Mouse (Mus musculus): ENCODE results near the gene Trappc5.

The Trappc5 gene

DNA sequence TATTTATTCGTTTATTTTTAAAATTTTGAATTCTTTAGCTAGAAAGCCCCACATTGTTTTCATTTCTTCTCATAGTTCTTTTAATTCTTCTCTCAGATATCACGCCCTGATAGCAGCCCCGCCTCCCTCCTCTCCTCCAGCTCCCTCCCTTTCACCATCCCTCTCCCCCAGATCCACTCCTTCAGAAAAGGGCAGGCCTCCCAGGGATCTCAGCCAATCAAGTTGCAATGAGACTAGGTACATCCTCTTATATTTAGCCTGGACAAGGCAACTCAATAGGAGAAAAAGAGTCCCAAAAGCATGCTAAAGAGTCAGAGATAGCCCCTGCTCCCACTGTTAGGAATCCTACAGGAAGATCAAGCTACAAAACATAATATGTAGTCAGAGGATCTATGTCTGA, 1.4 kb upstream of the Trappc5 start:
- intact Hi-C loops (cut with DNase I), result loop anchor here (5.0 to 10.0 kb wide), 2 partner anchors 47 to 510 kb away; partner anchors contain the start of gene Pcp2

DNA sequence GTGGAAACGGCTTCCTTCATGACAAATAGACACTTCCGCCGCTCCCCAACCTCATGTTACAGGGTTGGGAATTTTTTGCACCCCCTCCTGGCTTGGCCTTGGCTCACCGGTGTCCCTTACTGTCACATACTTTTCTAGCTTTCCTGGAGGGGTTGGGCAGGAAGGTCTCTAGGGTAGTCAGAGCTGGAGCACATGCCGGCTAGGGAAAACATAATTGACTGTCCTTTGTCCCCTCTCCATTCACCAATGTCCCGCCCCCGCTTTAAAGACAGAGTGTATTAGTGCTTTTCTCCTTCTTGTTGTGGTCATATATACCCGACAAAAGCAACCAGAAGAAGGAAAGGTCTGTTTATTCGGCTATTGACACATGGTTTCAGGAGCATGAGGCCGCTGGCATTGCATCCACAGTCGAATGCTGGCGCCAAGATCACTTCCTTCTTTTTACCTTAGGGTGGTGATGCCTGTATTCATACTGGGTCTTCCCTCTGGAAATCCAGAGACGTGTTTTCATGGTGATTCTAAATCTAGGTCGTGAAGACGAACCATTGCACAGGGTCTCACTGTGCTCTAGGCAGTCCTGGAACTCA, 987 bp downstream of the Trappc5 start:
- intact Hi-C loops (cut with DNase I), result loop anchor here (10.0 kb wide), 1 partner anchor 512 kb away; no protein-coding TSS in a partner anchor

GRCm38 (mm10) chr8:3678831-3679230, 2.7 kb downstream of the Trappc5 start:
- intact Hi-C loops (cut with DNase I), result loop anchor here (10.0 kb wide), 1 partner anchor 514 kb away; no protein-coding TSS in a partner anchor

DNA sequence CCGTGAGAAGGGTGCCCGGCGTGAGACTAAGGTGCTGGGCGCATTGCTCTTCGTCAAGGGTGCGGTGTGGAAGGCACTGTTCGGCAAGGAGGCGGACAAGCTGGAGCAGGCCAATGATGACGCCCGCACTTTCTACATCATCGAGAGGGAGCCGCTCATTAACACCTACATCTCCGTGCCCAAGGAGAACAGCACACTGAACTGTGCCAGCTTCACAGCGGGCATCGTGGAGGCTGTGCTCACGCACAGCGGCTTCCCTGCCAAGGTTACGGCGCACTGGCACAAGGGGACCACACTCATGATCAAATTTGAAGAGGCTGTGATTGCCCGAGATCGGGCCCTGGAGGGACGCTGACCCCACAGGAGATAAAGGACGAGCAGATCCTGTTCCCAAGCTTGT, 3.1 kb downstream of the Trappc5 start:
- intact Hi-C loops (cut with DNase I), result loop anchor here (10.0 kb wide), 1 partner anchor 514 kb away; no protein-coding TSS in a partner anchor

DNA sequence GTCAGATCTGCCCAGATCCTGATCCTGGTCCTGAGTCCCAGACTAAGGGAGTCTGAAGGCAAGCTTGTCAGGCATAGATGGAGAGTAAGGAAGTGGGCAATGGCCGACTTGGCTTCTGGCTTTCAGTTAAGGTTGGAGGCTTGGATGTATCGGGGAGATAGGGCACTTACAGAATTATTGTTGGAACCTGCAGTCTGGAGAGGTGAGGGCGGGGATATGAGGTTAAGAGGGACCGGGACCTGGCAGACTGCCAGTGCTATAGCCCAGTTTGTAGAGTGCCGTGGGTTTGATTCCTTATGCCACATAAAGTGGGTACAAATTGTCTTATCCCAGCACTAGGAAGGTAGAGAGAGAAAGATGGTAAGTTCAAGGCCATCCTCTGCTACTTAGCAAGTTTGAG, 3.6 kb downstream of the Trappc5 start:
- intact Hi-C loops (cut with DNase I), result loop anchor here (10.0 kb wide), 1 partner anchor 515 kb away; no protein-coding TSS in a partner anchor

DNA sequence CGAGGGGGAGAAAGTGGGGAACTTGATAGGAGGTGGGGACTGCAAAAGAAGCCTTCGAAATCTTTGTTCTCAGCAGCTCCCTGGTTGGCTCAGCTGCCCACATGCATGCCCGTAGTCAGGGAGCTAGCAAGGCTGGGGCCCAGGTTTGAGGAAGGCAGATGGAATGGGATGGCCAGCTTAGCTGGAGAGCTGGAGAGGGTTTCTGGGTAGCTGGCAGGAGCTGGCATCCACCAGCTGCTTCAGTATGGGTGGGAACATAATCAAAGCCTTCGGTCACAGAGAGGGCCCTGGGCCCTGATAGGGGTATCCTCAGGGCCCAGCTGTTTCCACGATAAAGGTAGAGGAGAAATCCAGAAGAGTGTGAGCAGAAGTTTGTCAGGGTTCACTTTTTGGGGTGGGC, 6.3 kb downstream of the Trappc5 start:
- intact Hi-C loops (cut with DNase I), result no loop called here

DNA sequence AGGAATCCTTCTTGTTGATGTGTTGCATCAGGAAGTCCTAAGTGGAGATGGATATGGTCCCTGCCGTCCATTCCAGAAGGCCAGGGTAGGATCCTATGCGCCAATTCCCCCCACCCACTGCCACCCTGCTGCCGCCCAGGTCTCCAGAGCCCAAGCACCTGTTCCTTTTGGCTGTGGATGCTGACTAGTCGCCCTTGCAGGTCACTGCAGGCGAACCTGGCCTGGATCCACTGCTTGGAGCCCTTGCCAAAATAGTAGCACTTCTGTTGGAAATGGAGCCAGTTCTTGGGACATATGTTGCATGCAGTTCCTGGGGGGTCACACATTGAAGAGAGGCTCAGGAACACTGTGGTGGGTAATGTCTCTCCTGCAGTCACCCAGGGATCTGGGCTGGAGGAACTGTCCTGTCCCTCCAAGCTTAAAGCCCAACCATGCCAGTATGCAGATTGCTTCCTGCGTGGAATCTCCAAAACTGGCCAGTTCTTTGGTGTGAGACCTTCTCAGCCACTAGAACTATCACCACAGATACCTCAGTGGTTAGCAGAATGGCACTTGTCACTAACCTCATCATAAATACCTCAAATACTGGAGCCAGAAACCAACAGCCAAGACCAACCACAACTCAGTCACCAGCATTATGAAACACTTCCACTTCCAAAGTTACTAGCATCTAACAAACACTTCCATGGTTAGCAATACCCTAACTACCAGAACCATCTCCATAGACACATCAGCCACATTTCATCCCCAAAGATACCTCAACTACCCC, 7.5 kb downstream of the Trappc5 start:
- intact Hi-C loops (cut with DNase I), result no loop called here

GRCm38 (mm10) chr8:3684530-3684929, 8.4 kb downstream of the Trappc5 start:
- intact Hi-C loops (cut with DNase I), result no loop called here

DNA sequence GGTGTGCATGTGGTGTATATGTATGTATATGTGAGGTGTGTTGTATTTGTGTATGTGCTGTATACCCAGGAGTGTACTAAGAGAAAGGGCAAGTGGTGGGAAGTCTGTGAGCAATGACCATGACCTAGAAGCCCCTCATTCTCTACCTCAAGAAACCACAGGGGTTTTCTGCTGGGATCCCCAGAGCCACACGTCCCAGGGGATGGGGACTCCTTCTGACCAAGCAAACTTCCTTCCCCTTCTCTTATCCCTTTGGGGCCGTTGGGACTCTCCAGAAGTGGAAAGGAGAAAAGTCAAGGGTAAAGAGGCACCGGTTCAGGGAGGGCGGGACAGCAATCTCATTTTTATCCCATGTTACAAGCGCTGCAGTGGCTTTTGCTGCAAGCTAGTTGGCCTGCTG, 9.3 kb downstream of the Trappc5 start:
- intact Hi-C loops (cut with DNase I), result no loop called here

DNA sequence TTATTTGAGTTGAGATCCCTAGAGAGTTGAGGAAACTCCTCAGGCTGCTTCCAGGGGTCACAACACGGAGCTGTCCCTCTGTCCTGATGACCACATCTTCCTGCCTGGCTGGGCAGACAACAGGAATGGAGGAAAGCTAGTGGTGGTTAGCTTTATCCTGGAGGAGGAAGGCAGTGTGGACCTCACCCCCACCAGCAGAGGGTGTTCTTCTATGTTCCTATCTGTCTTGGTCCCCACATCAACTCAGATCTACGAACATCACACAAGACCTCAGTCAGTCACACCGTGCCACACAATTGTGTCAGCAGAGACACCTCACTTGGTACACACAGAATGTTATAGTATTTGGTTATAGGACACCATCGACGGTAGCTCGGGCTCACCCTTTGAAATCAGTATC, 11.4 kb downstream of the Trappc5 start:
- intact Hi-C loops (cut with DNase I), result no loop called here

DNA sequence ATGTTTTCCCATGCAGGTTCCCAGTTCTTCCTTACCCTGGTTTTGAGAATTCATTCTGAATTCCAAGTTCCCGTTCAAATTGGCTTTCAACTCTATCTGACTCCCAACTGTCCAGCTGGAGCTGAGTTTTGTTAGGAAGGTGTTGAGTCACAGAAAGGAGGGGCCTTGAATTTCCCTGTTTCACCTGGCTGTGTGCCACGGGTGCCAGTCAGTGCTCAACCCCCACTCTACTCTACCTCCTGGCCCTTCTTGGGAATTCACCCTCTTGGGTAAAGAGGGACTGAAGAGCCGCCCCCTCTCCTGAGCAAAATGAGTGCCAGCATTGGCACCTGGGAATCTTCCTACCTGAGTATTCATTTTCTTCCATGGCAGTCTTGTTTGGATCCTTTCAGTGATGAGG, 14.7 kb downstream of the Trappc5 start:
- intact Hi-C loops (cut with DNase I), result no loop called here

- intact Hi-C loops (cut with DNase I), result no loop called here
These were observed 18.0 kb downstream of the Trappc5 start, which contains the start of gene Fcer2a for GRCm38 (mm10) chr8:3694121-3694520. Fcer2a (minus strand) TSS chr8:3694175.

DNA sequence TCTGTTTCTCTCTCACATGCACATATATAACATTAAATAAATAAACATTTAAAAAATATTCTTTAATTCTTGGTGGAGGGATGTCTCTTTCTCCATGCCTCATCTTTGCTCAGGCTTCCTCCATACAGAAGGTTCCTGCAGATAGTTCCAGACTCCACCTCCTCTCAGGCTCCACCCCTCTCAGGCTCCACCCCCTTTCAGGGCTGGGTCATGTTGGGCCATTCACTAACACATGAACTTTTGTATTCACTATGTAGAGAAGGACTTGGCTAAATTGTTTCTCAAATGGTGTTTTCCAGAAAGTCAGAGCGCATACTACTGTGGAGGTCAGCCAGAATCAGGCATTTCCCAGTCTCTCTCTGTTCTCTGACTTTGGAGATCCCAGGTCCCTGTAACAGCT, 25.4 kb downstream of the Trappc5 start:
- intact Hi-C loops (cut with DNase I), result no loop called here

- intact Hi-C loops (cut with DNase I), result no loop called here
These were observed 29.6 kb downstream of the Trappc5 start for GRCm38 (mm10) chr8:3705711-3706110.

- intact Hi-C loops (cut with DNase I), result no loop called here
These were observed 31.5 kb downstream of the Trappc5 start for GRCm38 (mm10) chr8:3707611-3708010.

DNA sequence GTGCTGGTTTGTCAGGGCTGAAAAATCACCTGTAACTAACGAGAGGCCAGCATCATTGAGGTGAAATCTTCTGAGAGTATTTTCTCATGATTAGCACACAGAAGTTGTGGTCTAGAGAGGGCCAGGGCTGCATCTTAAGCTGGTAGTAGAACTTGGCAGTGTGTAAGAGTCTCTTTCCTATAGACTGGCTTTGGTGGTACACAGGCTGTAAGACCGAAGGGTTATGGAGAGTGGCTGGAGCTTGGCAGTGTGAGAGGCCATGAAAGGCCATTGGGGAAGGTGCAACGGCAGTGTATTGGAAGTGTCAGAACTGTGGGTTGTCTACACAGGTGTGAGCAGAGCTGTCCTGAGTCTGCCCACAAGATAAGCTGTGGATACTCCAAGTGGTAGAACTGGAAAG, 34.2 kb downstream of the Trappc5 start:
- intact Hi-C loops (cut with DNase I), result no loop called here

DNA sequence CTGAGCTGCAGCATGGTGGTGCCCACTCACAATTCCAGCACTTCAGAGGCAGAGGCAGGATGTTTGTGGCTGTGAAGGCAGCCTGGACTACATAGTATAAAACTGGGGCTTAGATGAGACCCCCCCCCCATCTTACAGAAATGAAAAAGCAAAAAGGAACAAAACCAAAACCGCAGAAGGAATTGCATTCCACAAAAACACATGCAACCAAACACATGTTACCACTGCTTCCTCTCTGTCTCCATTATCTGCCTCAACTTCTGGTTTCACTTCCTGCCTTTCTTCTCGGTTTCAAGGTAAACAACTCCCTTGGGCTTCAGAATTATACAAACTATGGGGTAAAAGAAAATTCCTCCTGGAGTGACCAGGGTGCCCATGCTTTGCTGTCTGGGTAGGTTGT, 35.5 kb downstream of the Trappc5 start:
- intact Hi-C loops (cut with DNase I), result no loop called here

DNA sequence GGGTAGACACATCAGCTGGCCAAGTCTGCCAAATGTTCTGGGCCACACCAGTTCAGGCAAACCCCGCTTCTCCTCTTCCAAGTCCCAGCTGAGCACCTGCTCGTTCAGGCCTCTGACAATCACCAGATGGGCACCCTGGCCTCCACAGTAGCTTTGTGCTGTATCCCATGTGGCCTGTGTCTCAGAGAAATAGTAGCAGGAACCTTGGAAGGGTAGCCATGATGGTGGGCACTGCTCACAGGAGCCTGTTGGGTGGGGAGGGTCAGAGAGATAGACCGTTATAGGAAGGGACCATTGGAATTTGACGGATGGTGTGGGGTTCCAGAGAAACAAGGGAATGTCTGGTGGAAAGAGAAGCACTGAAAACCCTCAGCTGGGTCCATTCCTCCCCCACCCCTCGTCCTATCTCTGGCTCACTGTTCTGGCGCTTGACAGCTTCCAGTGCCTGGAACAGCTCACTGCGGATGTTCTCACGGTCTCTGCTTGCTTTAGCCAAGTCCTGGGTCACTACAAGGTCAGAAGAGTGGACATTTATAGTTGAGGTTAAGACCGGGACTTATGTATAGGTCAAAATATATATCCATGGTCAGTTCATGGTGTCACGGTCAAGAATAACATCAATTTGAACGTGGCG, 41.3 kb downstream of the Trappc5 start:
- intact Hi-C loops (cut with DNase I), result loop anchor here (5.0 kb wide), 1 partner anchor 240 kb away; no protein-coding TSS in a partner anchor

DNA sequence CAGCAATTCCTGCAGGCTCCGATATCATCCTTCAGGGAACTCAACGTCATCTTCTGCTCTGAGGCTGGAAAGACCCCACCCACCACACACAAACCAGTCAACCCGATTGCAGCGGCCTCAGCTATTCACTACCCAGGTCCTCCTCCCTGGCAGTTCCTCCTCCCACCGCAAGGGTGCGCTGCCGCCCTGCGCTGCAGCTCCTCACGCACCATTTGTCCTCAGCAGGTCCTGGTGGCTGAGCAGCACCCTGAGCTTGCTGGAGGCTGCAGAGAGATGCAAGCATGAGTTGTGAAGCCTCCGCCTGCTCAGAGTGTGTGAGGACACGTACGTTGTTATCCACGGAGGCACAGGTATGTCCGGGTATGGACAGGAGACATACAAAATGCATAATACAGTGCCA, 42.5 kb downstream of the Trappc5 start:
- intact Hi-C loops (cut with DNase I), result loop anchor here (5.0 kb wide), 1 partner anchor 239 kb away; no protein-coding TSS in a partner anchor

DNA sequence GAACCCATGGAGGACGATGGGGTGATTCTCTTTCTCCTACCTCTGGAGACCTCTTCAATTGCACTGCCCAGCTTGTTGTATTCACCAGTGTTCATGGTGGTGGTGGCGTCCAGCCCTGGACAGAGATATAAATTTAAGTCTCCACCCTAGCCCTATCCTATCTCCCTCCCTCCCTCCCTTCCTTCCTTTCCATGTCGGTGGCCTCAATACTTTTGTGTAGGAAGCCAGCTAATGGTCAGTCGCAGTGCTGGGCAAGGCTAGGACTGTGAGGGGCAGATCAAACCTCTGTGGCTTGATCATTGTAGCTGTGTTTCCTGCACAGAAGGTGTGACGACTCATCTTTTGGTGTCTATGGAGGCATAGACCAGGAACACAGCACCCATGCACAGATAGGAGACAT, 44.5 kb downstream of the Trappc5 start, which contains the start of gene Clec4g:
Gene Clec4g, minus strand, starts transcription at position 101 of the 400 bp plus-strand sequence.
- intact Hi-C loops (cut with DNase I), result no loop called here

- intact Hi-C loops (cut with DNase I), result no loop called here
These were observed 44.9 kb downstream of the Trappc5 start for GRCm38 (mm10) chr8:3721041-3721440.

All from adrenal gland (tissue).